In genomic region chr9:96530674-96531081, GRCm38 (mm10) we compare ENCODE assay signal across 8 mouse cellular contexts. TPM values are rescaled to one million over a fixed set of nuclear protein-coding genes. Genes with fewer than 3 reads are reported as not detected.
DNase-seq lines count a peak whose midpoint lies in the region; ATAC-seq and TF ChIP-seq lines count a peak whose summit lies in the region.
"Had no signal": no experiment of that assay in that cellular context is flagged by ENCODE, and none has a peak within 500 bp of the region (broad histone marks: within the 10 kb centered on the region; RNA-seq: fewer than 3 reads in every experiment).

No protein-coding gene starts in this region.

- H3K9ac ChIP-seq in intestine, embryonic 15.5 days = no peak overlapping the region
- H3K9ac ChIP-seq in lung, postnatal 0 days (replicated peaks; ENCODE audit: low read depth) = no peak overlapping the region

- no peaks in the 10 kb centered on the region for H3K9me3 ChIP-seq in intestine, embryonic 15.5 days
- no peaks in the 10 kb centered on the region for H3K9me3 ChIP-seq in lung, postnatal 0 days (ENCODE audit: low read length)

- no peak overlapping the region; the same call in 1 of the 2 replicates for H3K27ac ChIP-seq in layer of hippocampus, adult 2 months
- no peak overlapping the region for H3K27ac ChIP-seq in brown adipose tissue, adult 24 weeks (replicated peaks; ENCODE audit: low read depth, low read length)
- no peak overlapping the region for H3K27ac ChIP-seq in intestine, embryonic 15.5 days
- H3K27ac ChIP-seq in lung, postnatal 0 days (ENCODE audit: low read length) = no peak overlapping the region

- ATAC-seq in intestine, embryonic 15.5 days = peak; percentile 75
- ATAC-seq in lung, postnatal 0 days = peak; percentile 50

- no peak for DNase-seq in layer of hippocampus, adult 2 months (ENCODE audit: low spot score in 2 of 2)
- DNase-seq in layer of hippocampus, adult 9-10 months (ENCODE audit: low spot score) = no peak
- peak; percentile 79 for DNase-seq in lung, postnatal 0 days (ENCODE audit: low spot score)
- no peak for DNase-seq in spleen, postnatal 14 days (ENCODE audit: low spot score in 2 of 2)
- DNase-seq in thymus, adult 18-20 months = no peak

- H3K4me2 ChIP-seq in intestine, embryonic 15.5 days (replicated peaks) = peak overlapping the region; percentile 41
- H3K4me2 ChIP-seq in lung, postnatal 0 days (replicated peaks; ENCODE audit: low read depth, low read length) = no peak overlapping the region

- peak overlapping the region; percentile 25; the same call in 1 of the 2 replicates for H3K4me3 ChIP-seq in layer of hippocampus, adult 2 months
- H3K4me3 ChIP-seq in brown adipose tissue, adult 24 weeks (ENCODE audit: insufficient read depth, low read depth, low read length) = peak overlapping the region; percentile 5
- H3K4me3 ChIP-seq in intestine, embryonic 15.5 days (replicated peaks) = no peak overlapping the region
- no peak overlapping the region for H3K4me3 ChIP-seq in lung, postnatal 0 days (ENCODE audit: low read depth, low read length)

- H3K27me3 ChIP-seq in intestine, embryonic 15.5 days (replicated peaks) = no peaks in the 10 kb centered on the region
- H3K27me3 ChIP-seq in lung, postnatal 0 days (replicated peaks; ENCODE audit: insufficient read depth, low read length) = no peaks in the 10 kb centered on the region

- no peak for TF ChIP-seq EP300 in lung, postnatal 0 days (IDR thresholded peaks at IDR 0.05)

- no peaks in the 10 kb centered on the region for H3K4me1 ChIP-seq in brown adipose tissue, adult 24 weeks (ENCODE audit: control insufficient read depth, insufficient read depth, insufficient read length, low read length)
- 0 out of 2 replicates have a peak, but pooled peaks cover 13% of the 10 kb centered on the region for H3K4me1 ChIP-seq in intestine, embryonic 15.5 days (replicated peaks)
- H3K4me1 ChIP-seq in lung, postnatal 0 days (ENCODE audit: insufficient read depth, low read depth, low read length) = peaks cover 6% of the 10 kb centered on the region

- 31% methylated on average over 11 of the region's 11 CpGs for WGBS in intestine, embryonic 15.5 days
- WGBS in lung, postnatal 0 days = 40% methylated on average over 11 of the region's 11 CpGs

- no peaks in the 10 kb centered on the region for H3K36me3 ChIP-seq in intestine, embryonic 15.5 days
- H3K36me3 ChIP-seq in lung, postnatal 0 days (ENCODE audit: insufficient read depth, low read length) = no peaks in the 10 kb centered on the region

- no peak for TF ChIP-seq CTCF in layer of hippocampus, adult 2 months (conservative IDR thresholded peaks at IDR 0.05)
- no peak for TF ChIP-seq CTCF in lung, postnatal 0 days (IDR thresholded peaks at IDR 0.05)

RNA-seq across cellular contexts. Expression of gene Gm28729, which starts 5.6 kb away (rescaled TPM):
- under 1 TPM in 1 of 2 experiments, not detected in 1; 0.34 TPM for total RNA-seq in layer of hippocampus, adult 2 months (2021)
- not detected in 2 replicates for polyA plus RNA-seq in brown adipose tissue, adult 24 weeks (2012; ENCODE audit: insufficient read depth, insufficient read length, missing spikeins)
- not detected in 2 replicates for polyA plus RNA-seq in intestine, embryonic 15.5 days (2015; fragmentation: Nextera tagmentation; extraction: Ambion mirVana)
- polyA plus RNA-seq in lung, postnatal 0 days (2015; fragmentation: Nextera tagmentation; extraction: Ambion mirVana) = 2.7 and 4.4 TPM in 2 replicates
- total RNA-seq: heart, postnatal 36 days had no signal

RNA-seq across cellular contexts. Expression of gene Rnf7, which starts 52.2 kb away (rescaled TPM):
- total RNA-seq in layer of hippocampus, adult 2 months (2021) = 10 to 100 TPM; 57.2 to 58.1 TPM
- polyA plus RNA-seq in brown adipose tissue, adult 24 weeks (2012; ENCODE audit: insufficient read depth, insufficient read length, missing spikeins) = 175 and 193 TPM in 2 replicates
- polyA plus RNA-seq in intestine, embryonic 15.5 days (2015; fragmentation: Nextera tagmentation; extraction: Ambion mirVana) = 169 and 183 TPM in 2 replicates
- 160 and 168 TPM in 2 replicates for polyA plus RNA-seq in lung, postnatal 0 days (2015; fragmentation: Nextera tagmentation; extraction: Ambion mirVana)

Comparison
In these comparisons a context has a peak if more than half of its experiments do, and no peak if none do; other contexts are left out.
1. H3K4me3 ChIP-seq: peak in layer of hippocampus, adult 2 months (single experiment) and brown adipose tissue, adult 24 weeks (single experiment); none in intestine, embryonic 15.5 days (single experiment) and lung, postnatal 0 days (single experiment).